Mouse (Mus musculus) liver, embryonic 14.5 days (tissue): Measurements from ENCODE around the gene Ralb. TPM values are rescaled to one million over a fixed set of nuclear protein-coding genes. Genes with fewer than 3 reads are reported as not detected.
A peak's percentile ranks its signal among the peaks of the same experiment; 100 is the strongest.

Experiments used
- ATAC-seq: fragments of 200-750 bp; cut with Nextera tagmentation; 2 replicates; pipeline ENCODE4 v1.8.0; 2017; ENCODE audit warnings: moderate number of reproducible peaks, mild to moderate bottlenecking, moderate library complexity; ENCODE audit not compliant: insufficient read depth
- DNase-seq, 3 experiments: peaks; one replicate each; pipeline ENCODE4 v3.0.0-alpha.2; 2012 to 2013; ENCODE audit warnings: low read depth in 3 of 3, low spot score in 3 of 3
- H3K27ac ChIP-seq: fragments of 300-500 bp; sonication (generic); 2 replicates; pipeline ENCODE4 v1.5.1; 2014; ENCODE audit warnings: moderate library complexity, mild to moderate bottlenecking, control low read depth, inconsistent platforms
- H3K27me3 ChIP-seq: fragments of 300-500 bp; sonication (generic); 2 replicates; pipeline ENCODE4 v1.6.1; 2014; ENCODE audit warnings: mild to moderate bottlenecking, low read length, moderate library complexity; ENCODE audit not compliant: control insufficient read depth, insufficient read depth
- H3K36me3 ChIP-seq: fragments of 300-500 bp; sonication (generic); replicated peaks from 2 replicates; pipeline ENCODE4 v1.6.1; 2014; ENCODE audit warnings: low read depth; ENCODE audit not compliant: control insufficient read depth, insufficient read depth
- H3K4me1 ChIP-seq, 2 experiments: fragments of 200-500 bp in 1 of 2; fragments of 300-500 bp in 1 of 2; sonication (generic) in 1 of 2; replicated peaks; 2 replicates each; pipeline ENCODE4 v1.6.1; 2012 to 2014; ENCODE audit warnings: antibody characterized with exemption in 1 of 2, inconsistent platforms in 1 of 2, low read length in 1 of 2; ENCODE audit not compliant: control insufficient read depth in 2 of 2, insufficient read depth in 2 of 2
- H3K4me2 ChIP-seq: fragments of 300-500 bp; sonication (generic); 2 replicates; pipeline ENCODE4 v1.6.1; 2014; ENCODE audit warnings: low read depth, mild to moderate bottlenecking, control low read depth, moderate library complexity
- H3K4me3 ChIP-seq, 2 experiments: fragments of 200-500 bp in 1 of 2; fragments of 300-500 bp in 1 of 2; sonication (generic) in 1 of 2; 2 replicates each; pipeline ENCODE4 v1.5.1; 2012 to 2014; ENCODE audit warnings: low read depth in 2 of 2, low read length in 2 of 2, mild to moderate bottlenecking in 2 of 2, control low read depth in 1 of 2, inconsistent platforms in 1 of 2, moderate library complexity in 1 of 2; ENCODE audit not compliant: insufficient read depth in 1 of 2
- H3K9ac ChIP-seq: fragments of 300-500 bp; sonication (generic); replicated peaks from 2 replicates; pipeline ENCODE4 v1.6.1; 2014; ENCODE audit warnings: mild to moderate bottlenecking, control low read depth, moderate library complexity
- H3K9me3 ChIP-seq: fragments of 300-500 bp; sonication (generic); 2 replicates; pipeline ENCODE4 v1.6.1; 2016; ENCODE audit warnings: low read length, mixed read lengths; ENCODE audit not compliant: control insufficient read depth
- CTCF ChIP-seq: IDR thresholded peaks from 2 replicates; pipeline ENCODE4 v1.5.1; 2016; ENCODE audit warnings: antibody characterized with exemption, low read depth, control low read depth
- EP300 ChIP-seq: IDR thresholded peaks from 2 replicates; pipeline ENCODE4 v1.6.1; 2016; ENCODE audit warnings: antibody characterized with exemption, low read depth
- WGBS: fragments of 180-500 bp; shearing (Covaris S2); extraction: QIAGEN DNeasy Blood & Tissue Kit; methylation state at CpG from one replicate; pipeline ENCODE4 v1.1.7; 2014; ENCODE audit not compliant: insufficient replicate concordance; 5-methylcytosine and 5-hydroxymethylcytosine counted together
- polyA plus RNA-seq, 2 experiments: library from polyadenylated mRNA; depleted of rRNA in 1 of 2; stranded (reverse) in 1 of 2; unstranded in 1 of 2; fragments of >200 nt; fragmentation: Nextera tagmentation in 1 of 2; extraction: Ambion mirVana in 1 of 2; gene quantifications; 2 replicates each; pipeline versions ENCODE4 v1.2.1 to v1.2.3; 2012 to 2014

The Ralb gene
- polyA plus RNA-seq, 2 experiments, result 11.6 to 25.7 TPM

GRCm38 (mm10) chr1:119521029-119521428 lies 16.4 kb upstream of the Ralb start:
- H3K9ac ChIP-seq, result no peak overlapping the region
- H3K4me1 ChIP-seq, result peaks cover 0 to 18% of the 10 kb centered on the region in 2 experiments; a peak in 3 of 4 replicates
- H3K9me3 ChIP-seq, result no peaks in the 10 kb centered on the region
- ATAC-seq (no peak), DNase-seq (no peak)
- H3K4me2 ChIP-seq, result no peak overlapping the region
- H3K27me3 ChIP-seq, result no peaks in the 10 kb centered on the region
- no peak overlapping the region for H3K4me3 ChIP-seq
- H3K27ac ChIP-seq, result no peak overlapping the region
- H3K36me3 ChIP-seq, result no peaks in the 10 kb centered on the region
- TF ChIP-seq CTCF (no peak), EP300 (no peak)
- WGBS, result 50% methylated on average over 2 of the region's 2 CpGs

- WGBS, result 71% methylated on average over 6 of the region's 6 CpGs
- H3K4me2 ChIP-seq, result no peak overlapping the region
- ATAC-seq (no peak), DNase-seq (no peak)
- no peak overlapping the region for H3K4me3 ChIP-seq
- H3K36me3 ChIP-seq, result no peaks in the 10 kb centered on the region
- no peaks in the 10 kb centered on the region for H3K9me3 ChIP-seq
- no peak overlapping the region for H3K27ac ChIP-seq
- no peak for TF ChIP-seq CTCF
- TF ChIP-seq EP300, result no peak
- H3K4me1 ChIP-seq, result peaks cover 0 to 6% of the 10 kb centered on the region in 2 experiments; a peak in 3 of 4 replicates
- no peaks in the 10 kb centered on the region for H3K27me3 ChIP-seq
- H3K9ac ChIP-seq, result no peak overlapping the region
Measured at GRCm38 (mm10) chr1:119519286-119519685, 14.7 kb upstream of the Ralb start.

- DNase-seq (no peak), ATAC-seq (no peak)
- Histone ChIP-seq H3K27me3 (no peaks in the 10 kb centered on the region), H3K36me3 (no peaks in the 10 kb centered on the region), H3K4me2 (no peak overlapping the region), H3K9me3 (no peaks in the 10 kb centered on the region), H3K4me3 (no peak overlapping the region), H3K4me1 (peaks cover 0 to 5% of the 10 kb centered on the region in 2 experiments; a peak in 3 of 4 replicates), H3K9ac (no peak overlapping the region), H3K27ac (no peak overlapping the region)
- TF ChIP-seq EP300 (no peak), CTCF (no peak)
Measured at GRCm38 (mm10) chr1:119518786-119519185, 14.2 kb upstream of the Ralb start.

- 58% methylated on average over 7 of the region's 7 CpGs for WGBS
- no peaks in the 10 kb centered on the region for H3K36me3 ChIP-seq
- no peak overlapping the region for H3K4me2 ChIP-seq
- no peak overlapping the region for H3K27ac ChIP-seq
- TF ChIP-seq EP300 (no peak), CTCF (no peak)
- no peaks in the 10 kb centered on the region for H3K9me3 ChIP-seq
- H3K27me3 ChIP-seq, result no peaks in the 10 kb centered on the region
- no peak for DNase-seq
- H3K4me1 ChIP-seq, result peaks cover 0 to 5% of the 10 kb centered on the region in 2 experiments; a peak in 3 of 4 replicates
- ATAC-seq, result no peak
- no peak overlapping the region for H3K9ac ChIP-seq
- no peak overlapping the region for H3K4me3 ChIP-seq
Measured at GRCm38 (mm10) chr1:119518060-119518459, 13.5 kb upstream of the Ralb start.

GRCm38 (mm10) chr1:119510857-119511256 lies 6.3 kb upstream of the Ralb start:
- no peaks in the 10 kb centered on the region for H3K4me1 ChIP-seq
- H3K9me3 ChIP-seq, result no peaks in the 10 kb centered on the region
- ATAC-seq (peak; percentile 43; the same call in 1 of the 2 replicates), DNase-seq (no peak)
- H3K4me3 ChIP-seq, result no peak overlapping the region
- H3K27me3 ChIP-seq, result peaks cover 3% of the 10 kb centered on the region; the same call in 1 of the 2 replicates
- 43% methylated on average over 8 of the region's 8 CpGs for WGBS
- H3K9ac ChIP-seq, result no peak overlapping the region
- H3K27ac ChIP-seq, result no peak overlapping the region
- H3K4me2 ChIP-seq, result no peak overlapping the region
- no peak for TF ChIP-seq EP300
- TF ChIP-seq CTCF, result no peak
- H3K36me3 ChIP-seq, result no peaks in the 10 kb centered on the region
